Mouse (Mus musculus): ENCODE data around the gene Son. TPM values are rescaled to one million over a fixed set of nuclear protein-coding genes. Genes with fewer than 3 reads are reported as not detected.
"Not testable (repeated sequence)": the region's sequence is repeated elsewhere in the genome, so short reads cannot be mapped to it uniquely, and the experiment has no call there.

The Son gene
- polyA plus RNA-seq, 1 experiment from 2014 or later, result 118 TPM

DNA sequence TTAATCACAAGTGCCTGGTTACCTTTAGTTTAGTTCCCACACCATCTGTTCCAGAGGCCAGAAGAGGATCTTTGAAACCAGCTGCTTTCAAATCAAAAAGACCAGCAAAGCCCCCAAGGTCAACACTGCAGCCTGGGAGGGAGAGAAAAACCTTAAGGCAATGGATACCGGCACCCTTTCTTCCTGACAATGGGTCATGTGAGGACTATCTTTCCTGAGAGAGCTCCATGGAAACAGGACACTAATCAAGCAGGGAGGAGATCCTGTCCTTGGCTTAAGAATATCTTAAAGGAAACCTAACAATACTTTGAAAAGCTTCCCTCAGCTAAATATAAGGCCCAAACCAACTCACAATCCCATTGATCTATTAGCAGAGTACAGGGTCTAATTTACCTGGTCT, 16.7 kb upstream of the Son start:
- Histone ChIP-seq H3K4me2 (ENCODE audit: low read depth, low read length) (no peak overlapping the region), H3K4me1 (replicated peaks; ENCODE audit: control insufficient read depth, insufficient read depth, low read length) (peaks cover 3% of the 10 kb centered on the region; the same call in 1 of the 2 replicates), H3K27me3 (ENCODE audit: control insufficient read depth, insufficient read depth, low read depth, low read length) (no peaks in the 10 kb centered on the region), H3K4me3 (ENCODE audit: low read length) (no peak overlapping the region), H3K9me3 (ENCODE audit: control insufficient read depth, low read length) (no peaks in the 10 kb centered on the region), H3K36me3 (ENCODE audit: control insufficient read depth, insufficient read depth, low read length) (peaks cover 38% of the 10 kb centered on the region), H3K27ac (ENCODE audit: low read length) (no peak overlapping the region), H3K9ac (ENCODE audit: low read length) (no peak overlapping the region)
- WGBS, result 46% methylated on average over 1 of the region's 1 CpGs
- ATAC-seq (ENCODE audit: low read depth), result no peak

DNA sequence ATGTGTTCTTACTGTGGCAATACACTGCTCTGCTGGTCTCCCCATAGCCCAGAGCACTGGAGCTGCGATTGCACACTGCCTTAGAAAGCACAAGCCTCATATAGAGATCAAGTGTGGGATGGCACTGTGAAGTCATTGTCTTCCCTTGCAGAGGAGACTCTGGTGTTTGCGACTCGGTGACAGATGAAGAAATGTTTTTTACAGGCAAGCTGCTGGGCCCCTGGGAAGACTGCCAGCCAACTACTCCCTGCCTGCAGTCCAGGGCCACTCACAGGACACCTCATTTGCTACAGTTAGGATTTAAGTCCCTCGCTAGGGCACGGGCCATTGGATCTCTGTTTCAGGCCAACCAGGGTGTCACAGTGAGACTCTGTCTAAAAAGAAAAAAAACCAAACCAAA, 14.9 kb upstream of the Son start:
- peaks cover 3% of the 10 kb centered on the region; the same call in 1 of the 2 replicates for H3K4me1 ChIP-seq (replicated peaks; ENCODE audit: control insufficient read depth, insufficient read depth, low read length)
- no peak overlapping the region for H3K9ac ChIP-seq (ENCODE audit: low read length)
- no peak overlapping the region for H3K4me3 ChIP-seq (ENCODE audit: low read length)
- H3K36me3 ChIP-seq (ENCODE audit: control insufficient read depth, insufficient read depth, low read length), result peaks cover 45% of the 10 kb centered on the region
- no peak overlapping the region for H3K4me2 ChIP-seq (ENCODE audit: low read depth, low read length)
- WGBS, result 61% methylated on average over 5 of the region's 5 CpGs
- peak; percentile 77 for ATAC-seq (ENCODE audit: low read depth)
- H3K9me3 ChIP-seq (ENCODE audit: control insufficient read depth, low read length), result no peaks in the 10 kb centered on the region
- no peak overlapping the region for H3K27ac ChIP-seq (ENCODE audit: low read length)
- H3K27me3 ChIP-seq (ENCODE audit: control insufficient read depth, insufficient read depth, low read depth, low read length), result no peaks in the 10 kb centered on the region

DNA sequence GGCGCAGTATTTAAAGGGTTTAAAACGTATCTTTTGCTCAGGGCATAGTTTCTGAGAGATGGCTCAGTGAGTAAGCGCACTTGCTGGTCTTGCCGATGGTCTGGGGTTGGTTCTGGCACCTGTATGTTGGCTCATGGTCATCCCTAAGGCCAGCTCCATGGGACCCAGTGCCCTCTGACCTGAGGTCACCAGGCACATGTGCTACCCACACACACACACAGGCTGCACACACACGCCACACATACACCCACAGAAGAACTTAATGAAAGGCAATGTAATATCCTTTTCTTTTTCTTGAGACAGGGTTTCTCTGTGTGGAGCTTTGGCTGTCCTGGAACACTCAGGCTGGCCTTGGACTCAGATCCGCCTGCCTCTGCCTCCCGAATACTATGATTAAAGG, 14.4 kb upstream of the Son start:
- Histone ChIP-seq H3K9ac (ENCODE audit: low read length) (no peak overlapping the region), H3K4me3 (ENCODE audit: low read length) (no peak overlapping the region), H3K27me3 (ENCODE audit: control insufficient read depth, insufficient read depth, low read depth, low read length) (no peaks in the 10 kb centered on the region), H3K27ac (ENCODE audit: low read length) (no peak overlapping the region), H3K9me3 (ENCODE audit: control insufficient read depth, low read length) (no peaks in the 10 kb centered on the region), H3K4me2 (ENCODE audit: low read depth, low read length) (no peak overlapping the region), H3K36me3 (ENCODE audit: control insufficient read depth, insufficient read depth, low read length) (peaks cover 48% of the 10 kb centered on the region), H3K4me1 (replicated peaks; ENCODE audit: control insufficient read depth, insufficient read depth, low read length) (peaks cover 3% of the 10 kb centered on the region; the same call in 1 of the 2 replicates)
- no peak for ATAC-seq (ENCODE audit: low read depth)
- WGBS, result 83% methylated on average over 7 of the region's 7 CpGs

DNA sequence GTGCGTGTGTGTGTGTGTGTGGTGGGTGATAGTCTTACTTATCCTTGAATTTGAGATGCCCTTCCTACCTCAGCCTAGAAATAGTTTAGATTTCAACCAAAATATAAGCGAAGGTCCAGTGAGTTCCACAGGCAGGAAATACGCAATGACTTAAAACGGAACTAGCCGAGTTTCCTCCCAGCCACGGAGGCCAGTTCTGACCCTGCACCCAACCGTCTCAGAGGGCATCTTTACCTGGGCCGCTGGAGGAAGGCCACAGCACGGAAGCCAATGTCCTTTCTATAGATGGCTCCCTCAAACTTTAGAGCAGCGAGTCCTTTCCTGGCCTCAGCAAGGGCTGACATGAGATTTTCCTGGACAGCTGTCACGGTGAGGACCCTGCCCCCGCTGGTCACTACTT, 13.7 kb upstream of the Son start:
- no peak for ATAC-seq (ENCODE audit: low read depth)
- H3K4me2 ChIP-seq (ENCODE audit: low read depth, low read length), result no peak overlapping the region
- no peaks in the 10 kb centered on the region for H3K9me3 ChIP-seq (ENCODE audit: control insufficient read depth, low read length)
- H3K27ac ChIP-seq (ENCODE audit: low read length), result no peak overlapping the region
- no peak overlapping the region for H3K9ac ChIP-seq (ENCODE audit: low read length)
- no peaks in the 10 kb centered on the region for H3K27me3 ChIP-seq (ENCODE audit: control insufficient read depth, insufficient read depth, low read depth, low read length)
- 79% methylated on average over 12 of the region's 12 CpGs for WGBS
- H3K4me3 ChIP-seq (ENCODE audit: low read length), result no peak overlapping the region
- peaks cover 3% of the 10 kb centered on the region; the same call in 1 of the 2 replicates for H3K4me1 ChIP-seq (replicated peaks; ENCODE audit: control insufficient read depth, insufficient read depth, low read length)
- peaks cover 44% of the 10 kb centered on the region for H3K36me3 ChIP-seq (ENCODE audit: control insufficient read depth, insufficient read depth, low read length)

DNA sequence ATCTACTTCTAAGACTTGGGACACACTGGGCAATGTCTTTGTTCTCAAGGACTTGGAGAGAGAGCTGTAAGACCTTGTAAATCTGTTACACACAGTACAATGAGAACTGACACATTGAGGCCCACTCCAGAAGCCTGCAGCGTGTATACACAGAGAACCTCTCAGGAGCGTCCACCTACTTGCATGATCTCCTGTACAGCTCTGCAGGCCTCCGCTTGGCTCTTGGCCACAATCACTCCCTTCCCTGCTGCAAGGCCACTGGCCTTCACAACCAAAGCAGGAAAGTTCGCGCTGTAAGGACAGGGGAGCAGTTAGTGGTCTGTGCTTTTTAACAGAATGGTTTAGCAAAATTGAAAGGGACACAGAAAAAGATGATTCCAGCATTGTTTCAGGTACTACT, 8.1 kb upstream of the Son start:
- no peaks in the 10 kb centered on the region for H3K4me1 ChIP-seq (replicated peaks; ENCODE audit: control insufficient read depth, insufficient read depth, low read length)
- ATAC-seq (ENCODE audit: low read depth), result no peak
- H3K4me3 ChIP-seq (ENCODE audit: low read length), result no peak overlapping the region
- H3K9me3 ChIP-seq (ENCODE audit: control insufficient read depth, low read length), result no peaks in the 10 kb centered on the region
- 92% methylated on average over 5 of the region's 5 CpGs for WGBS
- no peaks in the 10 kb centered on the region for H3K27me3 ChIP-seq (ENCODE audit: control insufficient read depth, insufficient read depth, low read depth, low read length)
- peaks cover 39% of the 10 kb centered on the region for H3K36me3 ChIP-seq (ENCODE audit: control insufficient read depth, insufficient read depth, low read length)
- no peak overlapping the region for H3K9ac ChIP-seq (ENCODE audit: low read length)
- no peak overlapping the region for H3K4me2 ChIP-seq (ENCODE audit: low read depth, low read length)
- no peak overlapping the region for H3K27ac ChIP-seq (ENCODE audit: low read length)

DNA sequence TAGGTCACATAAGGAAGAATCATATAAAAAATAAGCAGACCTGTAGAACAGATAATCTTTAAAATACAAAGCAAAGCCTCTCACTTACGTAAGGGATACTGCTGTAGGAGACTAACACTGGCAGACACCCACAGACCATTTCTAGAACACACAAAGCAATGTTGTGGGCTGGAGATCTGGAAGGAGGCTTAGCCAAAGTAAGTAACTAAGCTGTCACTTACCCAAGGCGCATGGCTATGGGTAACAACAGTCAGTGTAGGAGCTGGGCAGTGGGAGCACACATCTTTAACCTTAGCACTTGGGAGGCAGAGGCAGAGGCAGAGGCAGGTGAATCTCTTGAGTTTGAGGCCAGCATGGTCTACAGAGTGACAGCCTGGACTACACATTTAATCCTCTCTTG, 7.7 kb upstream of the Son start:
- ATAC-seq (ENCODE audit: low read depth), result no peak
- peaks cover 39% of the 10 kb centered on the region for H3K36me3 ChIP-seq (ENCODE audit: control insufficient read depth, insufficient read depth, low read length)
- H3K9ac ChIP-seq (ENCODE audit: low read length), result no peak overlapping the region
- H3K27me3 ChIP-seq (ENCODE audit: control insufficient read depth, insufficient read depth, low read depth, low read length), result no peaks in the 10 kb centered on the region
- 95% methylated on average over 2 of the region's 2 CpGs for WGBS
- no peak overlapping the region for H3K4me2 ChIP-seq (ENCODE audit: low read depth, low read length)
- H3K4me3 ChIP-seq (ENCODE audit: low read length), result no peak overlapping the region
- H3K4me1 ChIP-seq (replicated peaks; ENCODE audit: control insufficient read depth, insufficient read depth, low read length), result 0 out of 2 replicates have a peak, but pooled peaks cover under 1% of the 10 kb centered on the region
- H3K9me3 ChIP-seq (ENCODE audit: control insufficient read depth, low read length), result no peaks in the 10 kb centered on the region
- H3K27ac ChIP-seq (ENCODE audit: low read length), result no peak overlapping the region

DNA sequence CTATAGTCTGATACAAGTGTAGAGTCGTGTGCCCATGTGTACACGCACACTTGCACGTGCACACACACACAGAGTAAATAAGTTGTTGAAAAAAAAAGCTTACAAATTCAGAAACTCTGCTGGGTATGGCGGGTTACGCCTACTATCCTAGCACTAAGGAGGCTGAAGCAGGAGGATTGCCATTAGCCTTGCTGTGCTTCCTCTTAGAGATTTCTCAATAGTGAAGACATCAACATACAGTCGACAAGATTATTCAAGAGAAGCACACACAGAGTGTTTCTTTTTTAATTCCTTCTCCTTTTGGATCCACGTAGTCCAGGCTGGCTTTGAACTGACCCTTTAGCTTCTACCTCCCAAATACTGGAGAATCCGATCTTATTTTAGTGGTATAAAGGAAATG, 7.1 kb upstream of the Son start:
- no peak overlapping the region for H3K4me3 ChIP-seq (ENCODE audit: low read length)
- 0 out of 2 replicates have a peak, but pooled peaks cover 2% of the 10 kb centered on the region for H3K4me1 ChIP-seq (replicated peaks; ENCODE audit: control insufficient read depth, insufficient read depth, low read length)
- no peaks in the 10 kb centered on the region for H3K27me3 ChIP-seq (ENCODE audit: control insufficient read depth, insufficient read depth, low read depth, low read length)
- H3K9me3 ChIP-seq (ENCODE audit: control insufficient read depth, low read length), result no peaks in the 10 kb centered on the region
- no peak overlapping the region for H3K9ac ChIP-seq (ENCODE audit: low read length)
- ATAC-seq (ENCODE audit: low read depth), result no peak
- H3K27ac ChIP-seq (ENCODE audit: low read length), result no peak overlapping the region
- no peak overlapping the region for H3K4me2 ChIP-seq (ENCODE audit: low read depth, low read length)
- peaks cover 35% of the 10 kb centered on the region for H3K36me3 ChIP-seq (ENCODE audit: control insufficient read depth, insufficient read depth, low read length)
- WGBS, result 88% methylated on average over 8 of the region's 8 CpGs

DNA sequence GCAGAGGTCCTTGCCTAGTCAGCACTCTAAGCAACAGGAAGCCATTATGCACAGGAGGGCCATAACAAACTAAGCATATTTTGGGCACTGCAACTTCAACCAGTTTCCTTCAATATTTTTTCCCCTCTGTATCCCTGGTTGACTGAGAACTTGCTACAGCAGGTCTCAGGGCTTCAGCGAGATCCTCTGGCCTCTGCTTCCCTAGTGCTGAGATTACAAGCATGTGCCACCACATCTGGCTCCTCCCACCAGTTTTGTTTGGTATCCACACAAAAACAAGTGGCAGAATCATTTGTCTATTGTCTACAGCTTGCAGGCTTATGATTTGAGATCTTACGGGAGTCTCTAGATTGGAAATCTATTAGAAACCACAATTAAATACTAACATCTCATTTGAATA, 2.4 kb upstream of the Son start:
- 75% methylated on average over 2 of the region's 2 CpGs for WGBS
- Histone ChIP-seq H3K36me3 (ENCODE audit: control insufficient read depth, insufficient read depth, low read length) (peaks cover 8% of the 10 kb centered on the region; the same call in 1 of the 2 replicates), H3K4me1 (replicated peaks; ENCODE audit: control insufficient read depth, insufficient read depth, low read length) (peaks cover 6% of the 10 kb centered on the region), H3K27ac (ENCODE audit: low read length) (no peak overlapping the region), H3K4me2 (ENCODE audit: low read depth, low read length) (no peak overlapping the region), H3K4me3 (ENCODE audit: low read length) (no peak overlapping the region), H3K9me3 (ENCODE audit: control insufficient read depth, low read length) (no peaks in the 10 kb centered on the region), H3K27me3 (ENCODE audit: control insufficient read depth, insufficient read depth, low read depth, low read length) (no peaks in the 10 kb centered on the region), H3K9ac (ENCODE audit: low read length) (no peak overlapping the region)
- no peak for ATAC-seq (ENCODE audit: low read depth)

DNA sequence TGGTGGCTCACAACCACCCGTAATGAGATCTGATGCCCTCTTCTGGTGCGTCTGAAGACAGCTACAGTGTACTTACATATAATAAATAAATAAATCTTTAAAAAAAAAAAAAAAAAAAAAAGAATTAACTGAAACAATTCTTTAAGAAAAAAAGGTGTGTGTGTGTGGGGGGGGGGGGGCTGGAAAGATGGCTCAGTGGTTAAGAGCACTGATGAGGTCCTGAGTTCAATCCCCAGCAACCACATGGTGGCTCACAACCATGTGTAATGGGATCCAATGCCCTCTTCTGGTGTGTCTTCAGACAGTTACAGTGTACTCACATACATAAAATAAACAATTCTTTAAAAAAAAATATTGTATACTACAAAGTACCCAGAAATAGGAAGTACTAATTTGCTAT, 1.9 kb upstream of the Son start:
- not testable (repeated sequence) for H3K4me1 ChIP-seq (replicated peaks; ENCODE audit: control insufficient read depth, insufficient read depth, low read length); H3K4me3 ChIP-seq (ENCODE audit: low read length); H3K27ac ChIP-seq (ENCODE audit: low read length); H3K9me3 ChIP-seq (ENCODE audit: control insufficient read depth, low read length); ATAC-seq (ENCODE audit: low read depth); H3K4me2 ChIP-seq (ENCODE audit: low read depth, low read length); H3K36me3 ChIP-seq (ENCODE audit: control insufficient read depth, insufficient read depth, low read length); H3K27me3 ChIP-seq (ENCODE audit: control insufficient read depth, insufficient read depth, low read depth, low read length); H3K9ac ChIP-seq (ENCODE audit: low read length)
- no CpG with 5 or more reads among the region's 2 CpGs for WGBS

DNA sequence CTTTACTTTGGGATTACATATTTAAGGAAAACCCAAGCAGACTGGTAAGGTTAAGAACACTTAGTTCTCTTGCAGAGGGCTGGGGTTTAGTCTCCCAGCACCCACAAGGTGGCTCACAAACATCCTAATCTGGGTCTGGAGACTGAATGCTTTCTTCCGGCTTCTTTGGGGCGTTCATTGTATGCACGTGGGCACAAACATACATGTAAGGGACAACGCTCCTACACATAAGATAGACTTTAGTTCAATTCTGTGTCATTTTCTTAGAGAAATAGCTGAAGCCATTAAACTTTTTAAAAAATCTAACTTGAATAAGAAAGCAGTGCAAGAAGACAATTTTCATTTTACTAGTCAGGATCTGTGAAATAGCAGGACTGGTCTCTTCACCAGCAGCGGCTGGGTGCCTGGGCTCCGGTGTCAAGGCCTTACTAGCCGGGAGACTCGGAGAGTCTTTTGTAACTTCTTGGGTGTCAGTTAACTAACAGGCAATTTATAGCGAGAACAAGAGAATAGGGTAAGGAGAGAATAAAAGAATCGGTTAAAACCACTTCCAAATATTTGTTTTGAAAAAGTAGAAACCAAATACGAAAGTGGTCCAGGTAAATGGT, 1.2 kb upstream of the Son start:
- peak overlapping the region; percentile 82 for H3K4me3 ChIP-seq (ENCODE audit: low read length)

More for the DNA sequence above, 1.2 kb upstream of the Son start:
- H3K4me1 ChIP-seq (replicated peaks; ENCODE audit: control insufficient read depth, insufficient read depth, low read length), result peaks cover 6% of the 10 kb centered on the region
- H3K4me2 ChIP-seq (ENCODE audit: low read depth, low read length), result peak overlapping the region; percentile 98
- H3K9me3 ChIP-seq (ENCODE audit: control insufficient read depth, low read length), result no peaks in the 10 kb centered on the region
- H3K27ac ChIP-seq (ENCODE audit: low read length), result peak overlapping the region; percentile 100
- 2% methylated on average over 11 of the region's 11 CpGs for WGBS
- peaks cover 2% of the 10 kb centered on the region; the same call in 1 of the 2 replicates for H3K36me3 ChIP-seq (ENCODE audit: control insufficient read depth, insufficient read depth, low read length)
- H3K27me3 ChIP-seq (ENCODE audit: control insufficient read depth, insufficient read depth, low read depth, low read length), result no peaks in the 10 kb centered on the region
- no peak for ATAC-seq (ENCODE audit: low read depth)
- peak overlapping the region; percentile 93 for H3K9ac ChIP-seq (ENCODE audit: low read length)

All from lung, embryonic 16.5 days (tissue).